Mouse (Mus musculus) hindbrain, embryonic 11.5 days (tissue): ENCODE results near the gene Zrsr1. TPM values are rescaled to one million over a fixed set of nuclear protein-coding genes. Genes with fewer than 3 reads are reported as not detected.

Experiments
- ATAC-seq: fragments of 200-750 bp; cut with Nextera tagmentation; 2 replicates; pipeline ENCODE4 v1.8.0; 2017; ENCODE audit warnings: mild to moderate bottlenecking, moderate TSS enrichment, moderate library complexity; ENCODE audit not compliant: low FRiP score
- DNase-seq: peaks from one replicate; pipeline ENCODE4 v3.0.0-alpha.2; 2015; ENCODE audit warnings: low spot score
- H3K27ac ChIP-seq: fragments of 300-500 bp; sonication (generic); 2 replicates; pipeline ENCODE4 v1.5.1; 2014; ENCODE audit warnings: mild to moderate bottlenecking, low read depth, low read length
- H3K27me3 ChIP-seq: fragments of 300-500 bp; sonication (generic); 2 replicates; pipeline ENCODE4 v1.6.1; 2014; ENCODE audit warnings: mild to moderate bottlenecking, low read length, moderate library complexity, mixed read lengths; ENCODE audit not compliant: control insufficient read depth, insufficient read depth
- H3K36me3 ChIP-seq: fragments of 300-500 bp; sonication (generic); 2 replicates; pipeline ENCODE4 v1.6.1; 2014; ENCODE audit warnings: mild to moderate bottlenecking, low read length, moderate library complexity, mixed read lengths; ENCODE audit not compliant: control insufficient read depth, insufficient read depth
- H3K4me1 ChIP-seq: fragments of 300-500 bp; sonication (generic); replicated peaks from 2 replicates; pipeline ENCODE4 v1.6.1; 2014; ENCODE audit warnings: low read length, mixed read lengths; ENCODE audit not compliant: control insufficient read depth, insufficient read depth
- H3K4me2 ChIP-seq: fragments of 300-500 bp; sonication (generic); replicated peaks from 2 replicates; pipeline ENCODE4 v1.6.1; 2014; ENCODE audit warnings: mild to moderate bottlenecking, low read depth, low read length
- H3K4me3 ChIP-seq: fragments of 300-500 bp; sonication (generic); 2 replicates; pipeline ENCODE4 v1.5.1; 2014; ENCODE audit warnings: low read depth, low read length
- H3K9ac ChIP-seq: fragments of 300-500 bp; sonication (generic); 2 replicates; pipeline ENCODE4 v1.6.1; 2014; ENCODE audit warnings: low read depth, low read length
- H3K9me3 ChIP-seq: fragments of 300-500 bp; sonication (generic); 2 replicates; pipeline ENCODE4 v1.6.1; 2016; ENCODE audit warnings: low read length; ENCODE audit not compliant: control insufficient read depth
- WGBS: fragments of 180-500 bp; shearing (Covaris S2); extraction: QIAGEN DNeasy Blood & Tissue Kit; methylation state at CpG from one replicate; pipeline ENCODE4 v1.1.7; 2014; 5-methylcytosine and 5-hydroxymethylcytosine counted together
- polyA plus RNA-seq: library from polyadenylated mRNA; unstranded; fragments of >200 nt; fragmentation: Nextera tagmentation; extraction: Ambion mirVana; gene quantifications from 2 replicates; pipeline ENCODE4 v1.2.1, GENCODE M21; 2014

The Zrsr1 gene
- polyA plus RNA-seq, 1 experiment from 2014 or later: 5.2 TPM

- ATAC-seq: no peak
- H3K4me2 ChIP-seq: peak overlapping the region; percentile 62; the same call in 1 of the 2 replicates
- no peak overlapping the region; the same call in 1 of the 2 replicates for H3K27ac ChIP-seq
- H3K9ac ChIP-seq: no peak overlapping the region
- H3K9me3 ChIP-seq: no peaks in the 10 kb centered on the region
- no peaks in the 10 kb centered on the region for H3K4me1 ChIP-seq
- 53% methylated on average over 4 of the region's 4 CpGs for WGBS
- H3K36me3 ChIP-seq: peaks cover 3% of the 10 kb centered on the region; the same call in 1 of the 2 replicates
- no peaks in the 10 kb centered on the region for H3K27me3 ChIP-seq
- peak overlapping the region; percentile 48 for H3K4me3 ChIP-seq
- DNase-seq: no peak
Measured at GRCm38 (mm10) chr11:23008824-23009200, 37.0 kb downstream of the Zrsr1 start.

- H3K4me3 ChIP-seq: no peak overlapping the region
- 74% methylated on average over 1 of the region's 1 CpGs for WGBS
- H3K4me1 ChIP-seq: no peaks in the 10 kb centered on the region
- no peaks in the 10 kb centered on the region for H3K36me3 ChIP-seq
- H3K9ac ChIP-seq: no peak overlapping the region
- ATAC-seq: no peak
- no peaks in the 10 kb centered on the region for H3K9me3 ChIP-seq
- H3K4me2 ChIP-seq: no peak overlapping the region
- DNase-seq: no peak
- H3K27ac ChIP-seq: no peak overlapping the region
- no peaks in the 10 kb centered on the region for H3K27me3 ChIP-seq
Measured at GRCm38 (mm10) chr11:23013096-23013495, 41.3 kb downstream of the Zrsr1 start.

DNA sequence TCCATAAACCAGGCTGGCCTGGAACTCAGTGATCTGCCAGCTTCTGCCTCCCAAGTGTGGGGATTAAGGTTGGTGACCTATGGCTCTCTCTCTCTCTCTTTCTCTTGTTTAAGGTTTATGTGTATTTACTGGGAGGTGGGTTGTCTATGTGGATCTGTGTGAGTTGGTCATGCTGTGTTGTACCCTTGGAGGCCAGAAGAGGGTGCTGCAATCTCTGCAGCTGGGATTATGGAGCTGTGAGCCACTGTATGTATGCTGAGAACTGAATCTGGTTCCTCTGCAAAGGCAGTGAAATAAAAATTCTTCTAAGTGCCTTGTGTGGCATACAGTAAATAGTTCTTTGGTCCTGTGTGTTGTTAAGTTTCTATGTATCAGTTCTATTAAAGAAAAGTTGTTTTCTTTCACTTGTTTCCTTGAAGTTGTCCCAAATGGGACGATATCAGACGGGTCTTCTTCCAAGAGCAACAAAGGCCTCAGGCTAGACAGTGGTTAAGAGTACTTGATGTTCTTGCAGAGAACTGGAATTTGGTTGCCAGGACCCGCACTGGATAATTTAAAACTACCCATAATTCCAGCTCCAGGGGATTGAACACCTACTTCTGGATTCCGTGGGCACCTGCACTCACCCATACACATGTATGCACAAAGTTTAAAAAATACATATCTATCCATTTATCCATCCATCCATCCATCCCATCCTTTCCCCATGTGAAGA, 41.9 kb downstream of the Zrsr1 start:
- DNase-seq (no peak), ATAC-seq (no peak)
- H3K4me2 ChIP-seq: no peak overlapping the region
- no peaks in the 10 kb centered on the region for H3K4me1 ChIP-seq
- WGBS: 88% methylated on average over 4 of the region's 4 CpGs
- no peaks in the 10 kb centered on the region for H3K9me3 ChIP-seq
- no peaks in the 10 kb centered on the region for H3K36me3 ChIP-seq
- H3K9ac ChIP-seq: no peak overlapping the region
- no peak overlapping the region for H3K4me3 ChIP-seq
- no peaks in the 10 kb centered on the region for H3K27me3 ChIP-seq
- H3K27ac ChIP-seq: no peak overlapping the region

- DNase-seq: no peak
- H3K27ac ChIP-seq: no peak overlapping the region
- 78% methylated on average over 6 of the region's 6 CpGs for WGBS
- H3K4me3 ChIP-seq: no peak overlapping the region
- H3K27me3 ChIP-seq: no peaks in the 10 kb centered on the region
- H3K9ac ChIP-seq: no peak overlapping the region
- no peak overlapping the region for H3K4me2 ChIP-seq
- no peaks in the 10 kb centered on the region for H3K9me3 ChIP-seq
- H3K4me1 ChIP-seq: no peaks in the 10 kb centered on the region
- ATAC-seq: no peak
- H3K36me3 ChIP-seq: no peaks in the 10 kb centered on the region
Measured at GRCm38 (mm10) chr11:23014996-23015395, 43.2 kb downstream of the Zrsr1 start.

DNA sequence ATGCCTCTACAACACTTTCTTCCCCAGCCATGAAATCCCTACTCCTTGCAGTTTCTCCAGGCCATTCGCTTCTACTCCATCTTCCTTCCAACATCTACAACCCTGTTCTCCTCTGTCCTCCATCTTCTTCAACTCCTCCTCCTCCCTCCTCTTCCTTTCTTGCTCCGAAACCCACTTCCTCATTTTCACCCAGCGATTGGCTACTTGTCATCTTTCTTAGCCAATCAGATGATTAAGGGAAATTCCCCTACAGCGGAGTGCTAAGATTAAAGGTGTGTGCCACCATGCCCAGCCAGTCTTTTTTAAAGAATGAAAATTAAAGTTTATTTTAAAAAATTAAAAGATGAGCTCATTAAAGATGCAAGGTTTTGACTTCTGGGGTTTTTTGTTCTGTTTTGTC, 46.1 kb downstream of the Zrsr1 start:
- ATAC-seq (no peak), DNase-seq (no peak)
- WGBS: 87% methylated on average over 4 of the region's 4 CpGs
- no peaks in the 10 kb centered on the region for H3K36me3 ChIP-seq
- no peak overlapping the region for H3K9ac ChIP-seq
- H3K4me1 ChIP-seq: no peaks in the 10 kb centered on the region
- no peaks in the 10 kb centered on the region for H3K9me3 ChIP-seq
- no peak overlapping the region for H3K4me3 ChIP-seq
- H3K4me2 ChIP-seq: no peak overlapping the region
- no peaks in the 10 kb centered on the region for H3K27me3 ChIP-seq
- H3K27ac ChIP-seq: no peak overlapping the region

- WGBS: 66% methylated on average over 24 of the region's 24 CpGs
Measured at GRCm38 (mm10) chr11:23020116-23020770, 48.4 kb downstream of the Zrsr1 start.

GRCm38 (mm10) chr11:23020841-23021240, 49.0 kb downstream of the Zrsr1 start:
- Histone ChIP-seq H3K27ac (no peak overlapping the region), H3K27me3 (no peaks in the 10 kb centered on the region), H3K9ac (no peak overlapping the region), H3K9me3 (no peaks in the 10 kb centered on the region), H3K36me3 (no peaks in the 10 kb centered on the region), H3K4me2 (no peak overlapping the region), H3K4me3 (no peak overlapping the region), H3K4me1 (no peaks in the 10 kb centered on the region)
- no peak for ATAC-seq
- no peak for DNase-seq
- 91% methylated on average over 14 of the region's 14 CpGs for WGBS

More at GRCm38 (mm10) chr11:23020116-23020770, 48.4 kb downstream of the Zrsr1 start:
- no peaks in the 10 kb centered on the region for H3K27me3 ChIP-seq
- no peaks in the 10 kb centered on the region for H3K9me3 ChIP-seq
- H3K9ac ChIP-seq: no peak overlapping the region
- no peak for DNase-seq
- no peak overlapping the region for H3K27ac ChIP-seq
- no peaks in the 10 kb centered on the region for H3K4me1 ChIP-seq
- H3K36me3 ChIP-seq: no peaks in the 10 kb centered on the region
- ATAC-seq: no peak
- H3K4me3 ChIP-seq: no peak overlapping the region
- H3K4me2 ChIP-seq: no peak overlapping the region

- WGBS: 89% methylated on average over 2 of the region's 2 CpGs
- H3K36me3 ChIP-seq: no peaks in the 10 kb centered on the region
Measured at GRCm38 (mm10) chr11:23023155-23023554, 51.4 kb downstream of the Zrsr1 start.

DNA sequence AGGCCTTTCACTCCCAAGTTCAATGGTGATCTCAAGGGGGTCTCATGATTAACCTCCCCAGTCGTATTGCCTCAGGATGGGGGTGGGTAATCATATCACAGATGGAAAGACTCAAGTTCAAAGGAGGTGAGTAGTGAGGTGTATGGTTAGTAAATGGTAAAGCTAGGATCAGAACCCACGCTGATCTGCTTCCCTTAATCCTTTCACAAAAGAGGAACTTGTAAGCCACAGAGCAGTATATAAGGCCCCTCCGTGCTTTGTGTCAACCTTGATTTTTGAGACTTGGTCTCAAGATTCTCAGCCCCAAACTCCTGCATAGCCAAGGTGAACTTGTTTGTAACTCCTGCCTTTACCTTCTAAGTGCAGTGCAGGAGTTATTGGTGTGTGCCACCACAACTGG, 52.4 kb downstream of the Zrsr1 start:
- 81% methylated on average over 3 of the region's 3 CpGs for WGBS
- no peak for ATAC-seq

More at GRCm38 (mm10) chr11:23023155-23023554, 51.4 kb downstream of the Zrsr1 start:
- no peaks in the 10 kb centered on the region for H3K4me1 ChIP-seq
- H3K27me3 ChIP-seq: no peaks in the 10 kb centered on the region
- no peak for DNase-seq
- H3K4me3 ChIP-seq: no peak overlapping the region
- H3K4me2 ChIP-seq: no peak overlapping the region
- no peak overlapping the region for H3K27ac ChIP-seq
- no peak overlapping the region for H3K9ac ChIP-seq
- no peak for ATAC-seq
- H3K9me3 ChIP-seq: no peaks in the 10 kb centered on the region

More for the DNA sequence above, 52.4 kb downstream of the Zrsr1 start:
- Histone ChIP-seq H3K4me2 (no peak overlapping the region), H3K4me3 (no peak overlapping the region), H3K4me1 (no peaks in the 10 kb centered on the region), H3K27ac (no peak overlapping the region), H3K27me3 (no peaks in the 10 kb centered on the region), H3K36me3 (no peaks in the 10 kb centered on the region), H3K9ac (no peak overlapping the region), H3K9me3 (no peaks in the 10 kb centered on the region)
- no peak for DNase-seq
